Mouse (Mus musculus) heart, adult 2 months (tissue): ENCODE results near the gene Pou6f1. TPM values are rescaled to one million over a fixed set of nuclear protein-coding genes. Genes with fewer than 3 reads are reported as not detected.

Source experiments
- DNase-seq, 2 experiments: peaks; one replicate each; pipeline ENCODE4 v3.0.0; 2021
- H3K27ac ChIP-seq: fragments of 200-600 bp; 2 replicates; pipeline ENCODE4 v1.8.1; 2022
- H3K27me3 ChIP-seq: fragments of 200-500 bp; 2 replicates; pipeline ENCODE4 v1.6.1; 2012; ENCODE audit warnings: mild to moderate bottlenecking, low read length, inconsistent platforms, mixed read lengths; ENCODE audit not compliant: control insufficient read depth, insufficient read depth
- H3K36me3 ChIP-seq: fragments of 200-500 bp; 2 replicates; pipeline ENCODE4 v1.6.1; 2012; ENCODE audit warnings: low read length, inconsistent platforms; ENCODE audit not compliant: control insufficient read depth, insufficient read depth
- H3K4me1 ChIP-seq: fragments of 200-500 bp; 2 replicates; pipeline ENCODE4 v1.6.1; 2011; ENCODE audit warnings: low read length; ENCODE audit not compliant: control insufficient read depth, insufficient read depth
- H3K4me3 ChIP-seq: fragments of 200-600 bp; 2 replicates; pipeline ENCODE4 v1.8.1; 2022
- H3K79me2 ChIP-seq: fragments of 200-500 bp; replicated peaks from 2 replicates; pipeline ENCODE4 v1.6.1; 2012; ENCODE audit warnings: mild to moderate bottlenecking, inconsistent platforms, low read length, moderate library complexity, mixed read lengths; ENCODE audit not compliant: control insufficient read depth, insufficient read depth
- H3K9ac ChIP-seq: fragments of 200-500 bp; 2 replicates; pipeline ENCODE4 v1.6.1; 2012; ENCODE audit warnings: low read depth, mild to moderate bottlenecking, control low read depth, inconsistent platforms, low read length, mixed read lengths
- CTCF ChIP-seq: fragments of 200-600 bp; IDR thresholded peaks from 2 replicates; pipeline ENCODE4 v1.8.1; 2022; ENCODE audit warnings: antibody characterized with exemption, mild to moderate bottlenecking, moderate library complexity
- EP300 ChIP-seq: fragments of 200-500 bp; IDR thresholded peaks from 2 replicates; pipeline ENCODE4 v1.6.1; 2011; ENCODE audit warnings: low read depth, low read length, control low read depth; ENCODE audit not compliant: insufficient read depth
- POLR2A ChIP-seq: fragments of 200-500 bp; IDR thresholded peaks from 2 replicates; pipeline ENCODE4 v1.6.1; 2011; ENCODE audit warnings: mild to moderate bottlenecking, low read depth, low read length, control low read depth; ENCODE audit not compliant: insufficient read depth
- WGBS: fragments of 180-500 bp; shearing (Covaris S2); methylation state at CpG from one replicate; pipeline ENCODE4 v1.1.7; 2018; 5-methylcytosine and 5-hydroxymethylcytosine counted together
- intact Hi-C: fragments of 180-260 bp; cut with DNase I; formaldehyde crosslinking; loops from one replicate; pipeline ENCODE4 v1.15.1; 2025
- polyA plus RNA-seq: library from polyadenylated mRNA; depleted of rRNA; stranded (reverse); fragments of >200 nt; gene quantifications from 2 replicates; pipeline ENCODE4 v1.2.3, GENCODE M21; 2012
- total RNA-seq, 2 experiments: library from RNA; stranded (reverse); gene quantifications; 2 replicates each; pipeline ENCODE4 v1.2.3; 2021

The Pou6f1 gene
- total and polyA plus RNA-seq, 3 experiments, result 8.0 to 13.7 (median 11.5) TPM

DNA sequence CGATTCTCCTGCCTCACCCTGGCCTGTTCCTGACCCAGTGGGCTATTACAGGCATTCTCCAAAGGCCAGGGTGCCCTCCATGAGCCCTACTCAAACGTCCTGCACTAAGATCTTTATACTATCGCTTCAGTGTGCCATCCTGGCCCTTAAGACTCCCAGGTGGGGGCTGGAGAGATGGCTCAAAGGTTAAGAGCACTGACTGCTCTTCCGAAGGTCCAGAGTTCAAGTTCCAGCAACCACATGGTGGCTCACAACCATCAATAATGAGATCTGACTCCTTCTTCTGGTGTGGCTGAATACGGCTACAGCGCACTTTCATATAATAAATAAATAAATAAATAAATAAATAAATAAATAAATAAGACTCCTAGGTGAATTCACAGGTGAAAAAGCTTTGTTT is 7.0 kb downstream of the Pou6f1 start:
- no peak overlapping the region for H3K4me3 ChIP-seq
- no peaks in the 10 kb centered on the region for H3K79me2 ChIP-seq
- no peak overlapping the region for H3K9ac ChIP-seq
- no peak for DNase-seq
- H3K36me3 ChIP-seq, result no peaks in the 10 kb centered on the region
- no peak for TF ChIP-seq POLR2A
- no peak for TF ChIP-seq EP300
- no peak for TF ChIP-seq CTCF
- H3K4me1 ChIP-seq, result no peaks in the 10 kb centered on the region
- H3K27ac ChIP-seq, result no peak overlapping the region
- H3K27me3 ChIP-seq, result no peaks in the 10 kb centered on the region
- intact Hi-C loops, result no loop called here
- WGBS, result 86% methylated on average over 6 of the region's 6 CpGs

DNA sequence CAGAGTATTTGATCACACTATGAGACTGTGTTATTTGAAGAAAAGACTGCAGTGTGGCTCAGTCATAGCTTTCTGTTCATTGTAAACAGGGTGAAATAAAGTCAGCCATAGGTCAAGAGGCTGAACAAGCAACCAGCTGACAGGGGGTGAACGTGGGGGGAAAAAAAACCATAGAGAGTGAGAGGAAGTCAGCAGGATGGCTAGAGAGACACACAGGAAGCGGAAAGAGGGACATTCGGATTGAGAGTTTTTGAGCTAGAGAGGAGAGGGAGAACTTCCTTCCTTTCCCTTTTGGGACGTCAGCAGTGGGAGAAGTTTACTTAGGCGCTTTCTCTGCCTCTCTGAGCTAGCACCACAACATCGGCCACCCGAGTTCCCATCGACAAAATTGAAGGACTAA is 9.3 kb downstream of the Pou6f1 start:
- intact Hi-C loops, result no loop called here
- no peaks in the 10 kb centered on the region for H3K36me3 ChIP-seq
- H3K4me1 ChIP-seq, result no peaks in the 10 kb centered on the region
- no peaks in the 10 kb centered on the region for H3K79me2 ChIP-seq
- WGBS, result 63% methylated on average over 8 of the region's 8 CpGs
- no peak for DNase-seq
- H3K4me3 ChIP-seq, result no peak overlapping the region
- no peak overlapping the region for H3K27ac ChIP-seq
- H3K9ac ChIP-seq, result no peak overlapping the region
- H3K27me3 ChIP-seq, result no peaks in the 10 kb centered on the region
- TF ChIP-seq POLR2A (no peak), CTCF (no peak), EP300 (no peak)

DNA sequence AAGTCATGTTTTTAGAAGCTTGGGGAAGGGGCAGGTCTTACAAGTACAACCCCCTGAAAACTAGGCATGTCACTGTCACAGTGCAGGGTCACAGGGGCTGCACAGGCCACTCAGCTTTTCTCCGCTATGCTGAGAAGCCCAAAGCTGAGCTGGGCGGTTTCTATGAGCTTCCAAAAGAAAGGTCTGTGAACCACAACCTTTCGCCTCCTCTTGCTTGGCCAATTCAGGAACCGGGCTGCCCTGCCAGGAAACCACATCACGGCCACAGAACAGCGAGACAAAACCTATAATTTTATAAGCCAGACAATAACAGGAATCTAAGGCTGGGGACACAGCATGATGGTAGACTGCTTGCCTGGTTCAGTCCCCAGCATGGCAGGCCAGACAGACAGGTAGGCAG is 11.5 kb downstream of the Pou6f1 start:
- no peak overlapping the region for H3K9ac ChIP-seq
- H3K36me3 ChIP-seq, result no peaks in the 10 kb centered on the region
- intact Hi-C loops, result no loop called here
- H3K27ac ChIP-seq, result no peak overlapping the region
- no peak for DNase-seq
- 82% methylated on average over 6 of the region's 6 CpGs for WGBS
- no peak overlapping the region for H3K4me3 ChIP-seq
- TF ChIP-seq POLR2A (no peak), CTCF (no peak), EP300 (no peak)
- H3K79me2 ChIP-seq, result no peaks in the 10 kb centered on the region
- no peaks in the 10 kb centered on the region for H3K27me3 ChIP-seq
- H3K4me1 ChIP-seq, result no peaks in the 10 kb centered on the region

DNA sequence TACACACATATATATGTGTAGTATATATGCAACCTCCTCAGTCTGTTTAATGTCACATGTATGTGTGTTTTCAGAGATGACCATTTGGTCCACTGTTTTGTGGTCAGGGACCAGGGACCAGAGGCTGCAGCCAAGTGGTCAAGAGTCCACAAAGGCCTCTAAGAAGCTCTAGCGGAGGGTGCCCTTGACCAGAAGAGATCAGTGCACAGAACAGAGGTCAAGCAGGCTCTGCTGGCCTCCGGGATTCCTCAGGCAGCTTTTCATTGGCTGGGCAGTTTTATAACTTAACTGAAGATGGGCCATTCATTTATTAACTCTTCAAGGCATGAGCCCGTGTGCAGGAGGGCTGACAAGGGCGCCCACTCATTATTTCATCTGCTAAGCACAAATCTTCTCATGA is 12.6 kb downstream of the Pou6f1 start:
- DNase-seq, result no peak
- Histone ChIP-seq H3K36me3 (no peaks in the 10 kb centered on the region), H3K4me1 (no peaks in the 10 kb centered on the region), H3K9ac (no peak overlapping the region), H3K27me3 (no peaks in the 10 kb centered on the region), H3K79me2 (no peaks in the 10 kb centered on the region), H3K27ac (no peak overlapping the region), H3K4me3 (no peak overlapping the region)
- 76% methylated on average over 4 of the region's 4 CpGs for WGBS
- TF ChIP-seq CTCF, result no peak
- no peak for TF ChIP-seq EP300
- no peak for TF ChIP-seq POLR2A
- intact Hi-C loops, result no loop called here

DNA sequence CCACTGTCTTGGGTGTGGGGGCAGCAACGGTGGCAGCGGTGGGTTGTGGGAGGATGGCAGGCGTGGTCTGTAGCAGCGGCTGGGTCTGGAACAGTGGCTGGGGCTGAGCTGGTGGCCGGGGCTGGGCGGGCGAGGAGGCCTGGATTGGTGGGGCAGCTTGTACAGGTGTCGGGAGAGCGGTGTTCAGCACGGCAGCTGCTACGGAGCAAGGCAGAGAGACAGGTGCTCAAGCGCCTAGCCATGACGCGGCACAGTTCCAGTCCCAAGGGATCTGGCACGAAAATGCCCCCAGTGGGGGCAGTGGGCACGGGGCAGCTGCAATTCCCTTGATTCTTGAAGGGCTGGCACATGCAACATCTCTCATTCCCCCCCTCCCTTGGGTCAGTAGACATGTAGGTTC is 13.9 kb downstream of the Pou6f1 start:
- H3K36me3 ChIP-seq, result no peaks in the 10 kb centered on the region
- H3K4me1 ChIP-seq, result no peaks in the 10 kb centered on the region
- H3K79me2 ChIP-seq, result no peaks in the 10 kb centered on the region
- DNase-seq, result no peak
- no peak overlapping the region for H3K27ac ChIP-seq
- no peaks in the 10 kb centered on the region for H3K27me3 ChIP-seq
- intact Hi-C loops, result no loop called here
- TF ChIP-seq POLR2A (no peak), EP300 (no peak), CTCF (no peak)
- 96% methylated on average over 16 of the region's 16 CpGs for WGBS
- H3K4me3 ChIP-seq, result no peak overlapping the region
- no peak overlapping the region for H3K9ac ChIP-seq

DNA sequence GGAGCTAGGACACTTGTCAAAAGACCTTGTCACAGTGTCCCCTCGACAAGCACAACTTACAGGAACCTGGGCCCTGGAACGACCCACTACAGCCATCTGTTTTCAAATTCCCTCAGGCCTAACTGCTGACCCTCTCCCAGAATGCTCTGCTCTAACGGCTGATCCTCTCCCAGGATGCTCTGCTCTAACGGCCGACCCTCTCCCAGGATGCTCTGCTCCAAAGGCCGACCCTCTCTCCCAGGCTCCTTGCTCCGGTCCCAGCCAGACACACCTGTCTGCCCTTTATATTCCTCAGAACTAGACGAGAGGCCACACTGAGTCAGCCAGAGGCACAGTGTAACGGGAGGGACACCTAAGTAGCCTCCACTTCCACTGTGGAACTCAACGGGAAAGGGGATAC is 19.7 kb downstream of the Pou6f1 start:
- WGBS, result 92% methylated on average over 10 of the region's 10 CpGs
- TF ChIP-seq POLR2A, result no peak
- TF ChIP-seq EP300, result no peak
- TF ChIP-seq CTCF, result no peak
- Histone ChIP-seq H3K9ac (no peak overlapping the region), H3K79me2 (no peaks in the 10 kb centered on the region), H3K4me3 (no peak overlapping the region), H3K4me1 (no peaks in the 10 kb centered on the region), H3K36me3 (no peaks in the 10 kb centered on the region), H3K27ac (no peak overlapping the region), H3K27me3 (no peaks in the 10 kb centered on the region)
- no peak for DNase-seq
- intact Hi-C loops, result no loop called here

DNA sequence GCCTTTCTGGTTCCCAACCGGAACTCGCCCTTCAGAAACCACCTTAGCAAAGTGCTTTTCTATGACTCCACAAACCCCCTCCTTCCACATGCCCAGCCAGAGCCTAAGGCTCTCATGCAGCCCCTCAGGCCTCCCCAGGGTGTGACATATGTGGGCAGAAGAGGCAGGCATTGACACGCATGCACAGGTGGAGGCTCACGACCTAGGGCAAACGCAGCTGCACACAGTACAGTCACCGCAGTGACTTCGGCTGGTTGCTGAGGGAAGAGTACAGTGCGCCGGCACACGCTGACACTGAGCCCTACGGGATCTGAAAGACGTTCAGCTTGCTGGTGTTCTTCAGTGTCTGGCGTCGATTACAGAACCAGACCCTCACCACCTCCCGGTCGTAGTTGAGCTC is 21.8 kb downstream of the Pou6f1 start:
- H3K79me2 ChIP-seq, result no peaks in the 10 kb centered on the region
- 91% methylated on average over 16 of the region's 16 CpGs for WGBS
- TF ChIP-seq EP300, result no peak
- no peak for TF ChIP-seq POLR2A
- TF ChIP-seq CTCF, result no peak

More for the DNA sequence above, 21.8 kb downstream of the Pou6f1 start:
- no peaks in the 10 kb centered on the region for H3K4me1 ChIP-seq
- H3K27me3 ChIP-seq, result no peaks in the 10 kb centered on the region
- no peak overlapping the region for H3K9ac ChIP-seq
- no peak overlapping the region for H3K4me3 ChIP-seq
- DNase-seq, result no peak
- intact Hi-C loops, result no loop called here
- no peaks in the 10 kb centered on the region for H3K36me3 ChIP-seq
- H3K27ac ChIP-seq, result no peak overlapping the region
